9 mouse cellular contexts compared by ENCODE assay signal in genomic region chr12:16717653-16718052, GRCm38 (mm10).
DNase-seq lines count a peak whose midpoint lies in the region; ATAC-seq lines count a peak whose summit lies in the region.
"Had no signal": no experiment of that assay in that cellular context is flagged by ENCODE, and none has a peak within 500 bp of the region (broad histone marks: within the 10 kb centered on the region; RNA-seq: fewer than 3 reads in every experiment).

No protein-coding gene starts in this region.

- no peaks in the 10 kb centered on the region for H3K4me1 ChIP-seq in heart, embryonic 12.5 days (replicated peaks)
- no peaks in the 10 kb centered on the region for H3K4me1 ChIP-seq in midbrain, embryonic 14.5 days (ENCODE audit: control insufficient read depth, insufficient read depth, low read length)
- H3K4me1 ChIP-seq: limb, embryonic 13.5 days had no signal

- no peak overlapping the region for H3K27ac ChIP-seq in heart, embryonic 12.5 days (ENCODE audit: poor library complexity, severe bottlenecking)
- H3K27ac ChIP-seq in midbrain, embryonic 14.5 days (replicated peaks; ENCODE audit: low read depth, low read length), result no peak overlapping the region
- H3K27ac ChIP-seq: limb, embryonic 13.5 days had no signal

- H3K4me3 ChIP-seq in heart, embryonic 12.5 days, result no peak overlapping the region
- H3K4me3 ChIP-seq in midbrain, embryonic 14.5 days (replicated peaks; ENCODE audit: low read depth, low read length), result no peak overlapping the region
- H3K4me3 ChIP-seq: limb, embryonic 13.5 days had no signal

- DNase-seq in heart, postnatal 25 days (ENCODE audit: low spot score), result no peak
- DNase-seq in A20 (ENCODE audit: low read depth, low spot score) (peak; percentile 53), ZHBTc4 (ENCODE audit: low read depth, low spot score) (peak; percentile 46)
- DNase-seq in embryo, embryonic 9.5 days (ENCODE audit: extremely low spot score), result peak; percentile 67
- DNase-seq in kidney, postnatal 10 days, result peak; percentile 67
- peak; percentile 64 for DNase-seq in midbrain, embryonic 14.5 days

- no peak overlapping the region for H3K4me2 ChIP-seq in heart, embryonic 12.5 days
- no peak overlapping the region for H3K4me2 ChIP-seq in midbrain, embryonic 14.5 days (ENCODE audit: low read length)
- H3K4me2 ChIP-seq: limb, embryonic 13.5 days had no signal

- intact Hi-C loops in heart, postnatal 25 days (cut with DNase I), result loop anchor here (1.0 to 10.0 kb wide), 3 partner anchors 88 to 537 kb away; partner anchors contain the start of gene 2410004P03Rik

- no peaks in the 10 kb centered on the region for H3K9me3 ChIP-seq in heart, embryonic 12.5 days (replicated peaks)
- H3K9me3 ChIP-seq in midbrain, embryonic 14.5 days (ENCODE audit: control insufficient read depth, low read length), result no peaks in the 10 kb centered on the region
- H3K9me3 ChIP-seq: limb, embryonic 13.5 days had no signal

- H3K27me3 ChIP-seq in heart, embryonic 12.5 days (replicated peaks), result no peaks in the 10 kb centered on the region
- no peaks in the 10 kb centered on the region for H3K27me3 ChIP-seq in midbrain, embryonic 14.5 days (ENCODE audit: control insufficient read depth, insufficient read depth, low read length)
- H3K27me3 ChIP-seq: limb, embryonic 13.5 days had no signal

- WGBS in heart, embryonic 12.5 days, result 67% methylated on average over 1 of the region's 1 CpGs
- WGBS in midbrain, embryonic 14.5 days, result 59% methylated on average over 1 of the region's 1 CpGs

- 0 out of 2 replicates have a peak, but pooled peaks have one; percentile 22 for ATAC-seq in heart, embryonic 12.5 days (ENCODE audit: insufficient number of reproducible peaks, low FRiP score)
- no peak for ATAC-seq in midbrain, embryonic 14.5 days (ENCODE audit: low FRiP score, low TSS enrichment)
- ATAC-seq in inflammation-experienced regulatory T-cells, adult 6 months, result no peak

- H3K9ac ChIP-seq in heart, embryonic 12.5 days, result no peak overlapping the region
- H3K9ac ChIP-seq in midbrain, embryonic 14.5 days (replicated peaks; ENCODE audit: low read length), result no peak overlapping the region
- H3K9ac ChIP-seq: limb, embryonic 13.5 days had no signal

- 0 out of 2 replicates have a peak, but pooled peaks cover 3% of the 10 kb centered on the region for H3K36me3 ChIP-seq in heart, embryonic 12.5 days
- no peaks in the 10 kb centered on the region for H3K36me3 ChIP-seq in midbrain, embryonic 14.5 days (ENCODE audit: control insufficient read depth, insufficient read depth, low read length)
- H3K36me3 ChIP-seq: limb, embryonic 13.5 days had no signal
